Mouse (Mus musculus): ENCODE measurements at regions not wholly inside any gene's neighbourhood (a gene's known extent, or its start where the extent isn't known, plus 50 kb on each side); places are given as distances from the start of the nearest gene placed in this dataset.

DNA sequence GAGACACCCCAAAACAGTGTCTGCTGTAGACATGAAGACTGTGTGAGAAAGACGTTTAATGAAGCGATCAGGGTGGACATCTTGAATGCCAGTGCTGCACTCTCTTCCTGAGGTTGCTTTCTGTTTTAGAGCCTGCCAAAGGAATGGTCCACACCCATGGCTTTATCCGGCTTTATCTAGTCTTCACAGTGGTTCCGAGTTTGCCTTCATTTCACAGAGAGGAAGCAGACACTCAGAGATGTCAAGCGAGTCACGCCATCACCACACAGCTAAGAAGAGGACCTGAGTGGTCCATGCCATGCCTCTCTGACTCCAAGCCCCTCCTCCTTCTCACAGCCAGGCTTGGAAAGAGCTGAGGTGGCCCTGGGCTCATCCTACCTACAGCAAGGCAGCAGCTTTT, 182.7 kb downstream of the Matn1 start:
- Histone ChIP-seq H3K9ac (replicated peaks) (no peak overlapping the region), H3K9me3 (replicated peaks) (no peaks in the 10 kb centered on the region), H3K4me1 (no peaks in the 10 kb centered on the region), H3K27ac (replicated peaks) (no peak overlapping the region), H3K36me3 (no peaks in the 10 kb centered on the region), H3K4me3 (replicated peaks) (no peak overlapping the region), H3K4me2 (no peak overlapping the region), H3K27me3 (replicated peaks) (no peaks in the 10 kb centered on the region)
- ATAC-seq (ENCODE audit: low FRiP score) = no peak
- WGBS = 88% methylated on average over 6 of the region's 6 CpGs

DNA sequence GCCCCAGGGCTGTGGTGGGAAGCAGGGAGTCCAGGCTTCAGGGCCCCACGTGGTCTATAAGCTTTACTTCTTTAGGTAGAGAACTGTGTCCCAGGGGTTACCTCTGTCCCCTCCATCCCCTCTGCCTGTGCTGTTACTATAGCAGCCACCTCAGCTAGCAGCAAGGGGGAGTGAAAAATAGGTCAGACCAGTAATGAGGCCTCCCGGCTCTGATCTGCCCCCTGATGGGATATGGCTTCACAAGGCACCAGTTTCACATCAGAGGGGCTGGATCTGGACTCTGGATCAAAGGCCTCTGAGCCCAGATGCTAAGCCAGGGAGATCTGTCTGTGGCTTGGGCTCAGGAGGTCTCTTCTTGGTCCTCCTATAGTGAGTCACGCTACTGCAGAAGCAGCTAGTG, 184.5 kb downstream of the Matn1 start:
- Histone ChIP-seq H3K4me2 (no peak overlapping the region), H3K4me1 (no peaks in the 10 kb centered on the region), H3K9me3 (replicated peaks) (no peaks in the 10 kb centered on the region), H3K36me3 (no peaks in the 10 kb centered on the region), H3K27ac (replicated peaks) (no peak overlapping the region), H3K27me3 (replicated peaks) (peaks cover 2% of the 10 kb centered on the region; the same call in 1 of the 2 replicates), H3K4me3 (replicated peaks) (no peak overlapping the region), H3K9ac (replicated peaks) (no peak overlapping the region)
- 28% methylated on average over 3 of the region's 3 CpGs for WGBS
- no peak for ATAC-seq (ENCODE audit: low FRiP score)

DNA sequence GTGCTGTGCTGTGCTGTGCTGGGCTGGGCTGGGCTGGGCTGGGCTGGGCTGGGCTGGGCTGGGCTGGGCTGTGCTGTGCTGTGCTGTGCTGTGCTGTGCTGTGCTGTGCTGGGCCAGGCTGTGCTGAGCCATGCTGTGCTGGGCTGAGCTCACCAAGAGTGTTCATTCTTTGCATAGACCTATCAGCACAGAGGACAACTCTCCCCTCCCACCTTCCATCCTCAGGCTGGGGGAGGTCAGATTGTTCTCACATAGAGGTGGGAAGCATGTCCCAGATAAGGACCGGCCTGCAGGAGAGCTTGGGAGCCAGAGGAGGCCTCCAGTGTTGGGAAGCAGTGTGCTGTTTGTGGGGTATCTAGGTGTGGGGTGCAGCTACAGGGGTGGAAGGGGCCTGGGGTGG, 188.0 kb downstream of the Matn1 start:
- Histone ChIP-seq H3K4me1 (no peaks in the 10 kb centered on the region), H3K27ac (replicated peaks) (no peak overlapping the region), H3K9ac (replicated peaks) (no peak overlapping the region), H3K4me2 (no peak overlapping the region), H3K36me3 (no peaks in the 10 kb centered on the region), H3K9me3 (replicated peaks) (no peaks in the 10 kb centered on the region), H3K27me3 (replicated peaks) (peaks cover 2% of the 10 kb centered on the region; the same call in 1 of the 2 replicates), H3K4me3 (replicated peaks) (no peak overlapping the region)
- WGBS = 44% methylated on average over 1 of the region's 1 CpGs
- no peak for ATAC-seq (ENCODE audit: low FRiP score)

DNA sequence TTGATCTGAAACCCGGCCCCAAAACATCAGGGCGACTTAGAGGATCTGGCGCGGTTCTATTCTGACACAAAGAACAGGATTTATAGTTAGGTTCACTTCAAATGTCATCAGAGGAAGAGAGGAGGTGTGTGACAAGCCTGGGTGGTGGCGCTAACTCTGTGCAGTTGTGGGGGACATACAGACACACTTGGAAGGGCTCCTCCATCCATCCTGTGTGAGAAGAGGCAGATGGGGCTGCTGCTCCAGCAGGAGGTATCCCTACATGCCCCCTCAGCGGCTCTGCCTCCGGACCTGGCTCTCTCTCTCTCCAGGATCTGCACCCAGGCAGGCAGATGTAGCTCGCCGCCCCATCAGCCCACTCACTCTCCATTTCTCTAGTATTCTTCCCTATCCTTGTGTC, 188.6 kb downstream of the Matn1 start:
- Histone ChIP-seq H3K27ac (replicated peaks) (no peak overlapping the region), H3K4me3 (replicated peaks) (no peak overlapping the region), H3K9me3 (replicated peaks) (no peaks in the 10 kb centered on the region), H3K4me1 (no peaks in the 10 kb centered on the region), H3K27me3 (replicated peaks) (peaks cover 2% of the 10 kb centered on the region; the same call in 1 of the 2 replicates), H3K9ac (replicated peaks) (no peak overlapping the region), H3K4me2 (no peak overlapping the region), H3K36me3 (no peaks in the 10 kb centered on the region)
- WGBS = 68% methylated on average over 9 of the region's 9 CpGs
- no peak for ATAC-seq (ENCODE audit: low FRiP score)

DNA sequence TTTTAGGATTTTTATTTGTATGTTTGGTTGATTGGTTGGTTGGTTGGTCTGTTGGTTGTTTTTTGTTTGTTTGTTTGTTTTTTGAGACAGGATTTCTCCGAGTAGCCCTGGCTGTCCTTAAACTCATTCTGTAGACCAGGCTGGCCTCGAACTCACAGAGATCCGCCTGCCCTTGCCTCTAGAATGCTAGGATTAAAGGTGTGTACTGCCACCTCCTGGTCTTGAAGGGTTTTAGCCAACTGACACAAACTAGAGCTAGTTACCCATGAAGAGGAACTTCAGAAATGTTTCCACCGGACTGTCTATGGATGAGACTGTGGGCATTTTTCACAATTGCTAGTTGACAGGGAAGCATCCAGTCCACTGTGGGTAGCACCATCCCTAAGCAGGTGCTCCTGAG, 191.7 kb downstream of the Matn1 start:
- H3K27me3 ChIP-seq (replicated peaks) = peaks cover 2% of the 10 kb centered on the region; the same call in 1 of the 2 replicates
- no peaks in the 10 kb centered on the region for H3K9me3 ChIP-seq (replicated peaks)
- H3K27ac ChIP-seq (replicated peaks) = no peak overlapping the region
- no peak overlapping the region for H3K4me3 ChIP-seq (replicated peaks)
- no peaks in the 10 kb centered on the region for H3K4me1 ChIP-seq
- no peaks in the 10 kb centered on the region for H3K36me3 ChIP-seq
- no peak overlapping the region for H3K4me2 ChIP-seq
- ATAC-seq (ENCODE audit: low FRiP score) = no peak
- WGBS = 92% methylated on average over 4 of the region's 4 CpGs
- H3K9ac ChIP-seq (replicated peaks) = no peak overlapping the region

DNA sequence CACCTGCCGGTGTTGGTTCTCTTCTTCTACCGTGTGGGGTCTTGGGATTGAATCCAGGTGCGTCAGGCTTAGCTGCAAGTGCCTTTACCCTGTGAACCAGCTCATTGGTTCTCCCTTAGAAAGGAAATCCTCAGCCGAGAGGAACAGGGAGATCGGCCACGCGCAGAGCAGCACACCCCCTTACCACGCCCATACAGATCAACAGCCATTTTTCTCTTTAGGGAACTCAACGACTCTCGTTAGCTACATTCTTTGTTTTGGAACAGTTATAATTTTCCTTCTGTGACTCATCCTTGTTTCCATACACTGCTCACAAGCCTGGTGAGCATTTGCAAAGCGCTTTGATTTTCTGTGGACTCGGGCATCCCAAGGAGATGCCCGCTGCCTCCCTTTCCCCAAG, 194.7 kb downstream of the Matn1 start:
- no peak overlapping the region for H3K4me3 ChIP-seq (replicated peaks)
- H3K9ac ChIP-seq (replicated peaks) = no peak overlapping the region
- H3K4me2 ChIP-seq = no peak overlapping the region
- 76% methylated on average over 13 of the region's 13 CpGs for WGBS
- no peaks in the 10 kb centered on the region for H3K36me3 ChIP-seq
- no peaks in the 10 kb centered on the region for H3K27me3 ChIP-seq (replicated peaks)
- H3K4me1 ChIP-seq = no peaks in the 10 kb centered on the region
- H3K27ac ChIP-seq (replicated peaks) = no peak overlapping the region
- no peaks in the 10 kb centered on the region for H3K9me3 ChIP-seq (replicated peaks)
- ATAC-seq (ENCODE audit: low FRiP score) = no peak

DNA sequence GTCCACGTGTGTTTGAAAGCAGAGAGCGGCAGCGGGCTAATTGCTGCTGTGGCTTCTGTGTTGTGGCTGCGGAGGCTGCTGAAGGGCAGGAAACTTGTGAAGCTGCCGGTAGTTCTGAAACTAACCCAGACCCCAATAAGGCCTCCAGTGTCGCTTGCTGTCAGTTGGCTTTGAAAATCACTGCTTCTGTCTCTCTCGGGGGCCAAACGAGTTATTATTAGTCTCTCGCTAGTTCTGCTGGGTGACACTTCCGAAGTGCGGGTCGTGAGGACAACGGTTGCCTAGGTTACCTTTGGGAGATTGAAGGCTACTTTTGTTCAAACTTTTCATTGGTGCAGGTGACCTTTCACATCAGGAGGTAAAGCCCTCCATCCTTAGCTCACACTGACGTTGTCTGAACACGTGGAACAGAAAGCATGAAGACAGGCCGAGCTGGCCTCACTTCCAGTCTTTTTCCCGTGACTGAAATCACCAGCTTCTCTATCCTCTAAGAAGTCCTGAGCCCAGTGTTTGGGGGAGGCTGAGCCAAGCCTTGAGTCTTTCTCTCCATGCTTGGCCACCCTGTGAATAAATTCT, 197.8 kb downstream of the Matn1 start:
- no peaks in the 10 kb centered on the region for H3K9me3 ChIP-seq (replicated peaks)
- H3K4me2 ChIP-seq = no peak overlapping the region
- no peak for ATAC-seq (ENCODE audit: low FRiP score)
- WGBS = 37% methylated on average over 17 of the region's 17 CpGs
- H3K4me3 ChIP-seq (replicated peaks) = no peak overlapping the region
- H3K27me3 ChIP-seq (replicated peaks) = no peaks in the 10 kb centered on the region
- H3K4me1 ChIP-seq = no peaks in the 10 kb centered on the region
- H3K36me3 ChIP-seq = no peaks in the 10 kb centered on the region
- no peak overlapping the region for H3K27ac ChIP-seq (replicated peaks)
- no peak overlapping the region for H3K9ac ChIP-seq (replicated peaks)

DNA sequence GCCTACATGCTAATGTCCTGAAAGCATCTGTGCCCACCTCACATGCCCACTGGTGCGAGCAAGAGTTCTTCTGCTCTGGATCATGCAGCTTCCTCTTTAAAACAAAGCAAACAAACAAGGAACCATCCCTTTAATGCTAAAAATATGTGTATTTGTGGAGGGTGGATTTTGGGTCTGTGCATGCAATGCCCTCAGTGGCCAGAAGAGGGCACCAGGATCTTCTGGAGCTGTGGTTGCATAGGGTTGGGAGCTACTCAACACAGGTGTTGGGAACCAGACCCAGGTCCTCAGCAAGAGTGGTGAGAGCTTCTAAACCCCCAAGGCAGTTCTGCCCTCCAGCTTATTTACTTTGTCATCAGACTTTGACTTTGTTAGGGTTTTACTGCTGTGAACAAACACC, 201.3 kb downstream of the Matn1 start:
- no peaks in the 10 kb centered on the region for H3K9me3 ChIP-seq (replicated peaks)
- 73% methylated on average over 1 of the region's 1 CpGs for WGBS
- no peak overlapping the region for H3K4me3 ChIP-seq (replicated peaks)
- H3K4me2 ChIP-seq = no peak overlapping the region
- no peak overlapping the region for H3K9ac ChIP-seq (replicated peaks)
- no peaks in the 10 kb centered on the region for H3K36me3 ChIP-seq
- no peaks in the 10 kb centered on the region; the same call in 1 of the 2 replicates for H3K27me3 ChIP-seq (replicated peaks)
- no peak overlapping the region for H3K27ac ChIP-seq (replicated peaks)
- H3K4me1 ChIP-seq = 0 out of 2 replicates have a peak, but pooled peaks cover 5% of the 10 kb centered on the region
- ATAC-seq (ENCODE audit: low FRiP score) = no peak

DNA sequence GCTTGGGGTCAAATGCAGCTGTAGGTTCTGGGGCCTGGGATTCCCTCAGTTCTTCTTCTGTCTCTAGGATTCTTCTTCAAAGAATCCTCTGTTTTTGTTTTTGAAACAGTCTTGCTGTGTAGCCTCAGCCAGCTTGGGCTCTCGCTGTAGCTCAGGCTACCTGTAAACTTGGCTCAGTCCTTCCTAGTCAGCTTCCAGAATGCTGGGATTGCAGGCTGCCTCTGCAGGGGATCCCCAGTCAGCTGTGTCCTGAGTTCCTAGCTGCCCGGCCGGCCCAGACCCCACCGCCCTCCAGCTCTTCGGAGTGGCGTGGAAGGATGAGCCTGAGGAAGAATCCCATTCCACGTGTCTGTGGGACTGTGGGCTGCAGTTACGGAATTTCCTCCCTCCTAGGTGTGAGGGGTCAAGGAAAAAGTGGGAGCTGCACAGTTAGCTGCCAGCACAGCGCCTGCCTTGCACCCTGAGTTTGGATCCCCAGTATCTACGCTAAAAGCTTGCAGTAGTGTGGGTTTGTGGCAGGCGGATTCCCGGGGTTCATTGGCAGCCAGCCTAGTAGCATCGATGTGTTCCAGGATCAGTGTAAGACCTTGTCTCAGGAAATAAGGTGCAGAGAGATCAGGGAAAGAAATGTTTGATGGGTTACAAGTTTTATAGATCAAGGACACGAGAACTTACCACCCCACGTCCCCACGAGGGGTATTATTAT, 204.0 kb downstream of the Matn1 start:
- Histone ChIP-seq H3K4me1 (0 out of 2 replicates have a peak, but pooled peaks cover 12% of the 10 kb centered on the region), H3K4me3 (replicated peaks) (no peak overlapping the region), H3K27me3 (replicated peaks) (no peaks in the 10 kb centered on the region; the same call in 1 of the 2 replicates), H3K9me3 (replicated peaks) (no peaks in the 10 kb centered on the region), H3K9ac (replicated peaks) (no peak overlapping the region), H3K27ac (replicated peaks) (no peak overlapping the region), H3K36me3 (no peaks in the 10 kb centered on the region), H3K4me2 (no peak overlapping the region)
- WGBS = 67% methylated on average over 16 of the region's 16 CpGs
- ATAC-seq (ENCODE audit: low FRiP score) = no peak

DNA sequence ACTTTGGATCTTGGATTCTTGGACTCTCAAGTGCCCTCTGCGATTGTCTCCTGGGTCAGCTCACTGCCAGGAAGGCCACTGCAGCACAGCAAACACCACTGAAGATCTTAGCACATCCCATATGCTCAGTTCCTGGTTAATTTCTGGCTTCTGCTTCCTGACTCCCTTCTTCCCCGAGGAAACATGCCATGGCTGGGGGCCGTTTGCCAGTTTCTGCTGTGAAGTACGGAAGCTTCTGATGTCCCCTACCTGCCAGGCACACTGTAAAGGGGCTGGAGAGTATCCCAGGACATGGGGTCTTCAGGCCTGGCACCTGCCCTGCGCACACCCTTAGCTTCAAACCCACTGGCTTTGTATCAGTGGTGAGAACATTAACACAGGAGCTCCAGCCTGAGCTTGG, 205.3 kb downstream of the Matn1 start:
- Histone ChIP-seq H3K27ac (replicated peaks) (no peak overlapping the region), H3K27me3 (replicated peaks) (no peaks in the 10 kb centered on the region; the same call in 1 of the 2 replicates), H3K36me3 (no peaks in the 10 kb centered on the region), H3K4me2 (no peak overlapping the region), H3K4me3 (replicated peaks) (no peak overlapping the region), H3K4me1 (0 out of 2 replicates have a peak, but pooled peaks cover 12% of the 10 kb centered on the region), H3K9ac (replicated peaks) (no peak overlapping the region), H3K9me3 (replicated peaks) (no peaks in the 10 kb centered on the region)
- WGBS = 84% methylated on average over 5 of the region's 5 CpGs
- ATAC-seq (ENCODE audit: low FRiP score) = no peak

DNA sequence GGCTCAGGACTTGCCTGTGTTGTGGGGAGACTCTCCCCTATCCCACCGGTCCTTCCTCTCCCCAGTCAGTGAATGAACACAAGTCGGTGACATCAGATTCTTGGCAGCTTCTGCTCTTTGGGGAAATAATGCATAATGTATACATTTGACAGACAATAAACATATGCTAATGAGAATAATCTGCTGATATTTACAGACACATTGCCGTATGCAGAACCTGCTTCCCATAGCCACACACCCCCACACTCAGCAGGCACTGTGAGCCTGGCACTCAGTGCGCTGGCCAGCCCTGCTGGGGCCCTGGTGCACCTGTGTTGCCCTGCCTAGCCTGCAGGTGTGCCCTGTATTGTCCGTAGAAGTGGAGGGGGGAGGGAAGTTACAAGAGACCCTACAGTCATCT, 215.5 kb downstream of the Matn1 start:
- peaks cover 17% of the 10 kb centered on the region for H3K4me1 ChIP-seq
- no peak overlapping the region for H3K4me3 ChIP-seq (replicated peaks)
- ATAC-seq (ENCODE audit: low FRiP score) = 0 out of 2 replicates have a peak, but pooled peaks have one; percentile 14
- H3K27ac ChIP-seq (replicated peaks) = no peak overlapping the region
- 35% methylated on average over 5 of the region's 5 CpGs for WGBS
- no peak overlapping the region for H3K9ac ChIP-seq (replicated peaks)
- H3K36me3 ChIP-seq = no peaks in the 10 kb centered on the region
- 0 out of 2 replicates have a peak, but pooled peaks cover 4% of the 10 kb centered on the region for H3K27me3 ChIP-seq (replicated peaks)
- no peak overlapping the region for H3K4me2 ChIP-seq
- no peaks in the 10 kb centered on the region for H3K9me3 ChIP-seq (replicated peaks)

DNA sequence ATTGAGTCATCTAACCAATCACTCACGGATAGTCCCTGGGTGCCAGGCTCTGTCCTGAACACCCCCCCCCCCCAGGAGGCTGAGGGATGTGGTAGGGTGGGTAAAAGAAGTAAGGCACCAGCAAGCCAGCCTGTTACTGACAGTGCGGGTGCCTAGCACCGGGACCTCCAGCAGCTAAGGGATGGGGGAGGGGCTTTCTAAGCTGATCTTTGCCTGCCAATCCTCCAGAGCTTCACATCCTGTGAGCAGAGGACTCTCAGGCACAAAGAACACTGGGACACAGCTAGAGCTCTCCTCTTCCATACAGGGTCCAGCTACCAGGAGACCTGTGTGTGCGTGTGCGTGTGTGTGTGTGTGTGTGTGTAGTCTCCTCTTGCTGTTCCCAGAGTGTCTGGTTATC, 215.9 kb downstream of the Matn1 start:
- Histone ChIP-seq H3K9ac (replicated peaks) (no peak overlapping the region), H3K4me3 (replicated peaks) (no peak overlapping the region), H3K4me1 (peaks cover 17% of the 10 kb centered on the region), H3K9me3 (replicated peaks) (no peaks in the 10 kb centered on the region), H3K4me2 (no peak overlapping the region), H3K27ac (replicated peaks) (no peak overlapping the region), H3K36me3 (no peaks in the 10 kb centered on the region), H3K27me3 (replicated peaks) (0 out of 2 replicates have a peak, but pooled peaks cover 4% of the 10 kb centered on the region)
- 0 out of 2 replicates have a peak, but pooled peaks have one; percentile 35 for ATAC-seq (ENCODE audit: low FRiP score)
- WGBS = 30% methylated on average over 5 of the region's 5 CpGs
